Comparison of ENCODE assay signal across 15 mouse cellular contexts in genomic region chr10:81094931-81095678, GRCm38 (mm10). TPM values are rescaled to one million over a fixed set of nuclear protein-coding genes. Genes with fewer than 3 reads are reported as not detected.
A peak's percentile ranks its signal among the peaks of the same experiment; 100 is the strongest.
DNase-seq lines count a peak whose midpoint lies in the region; ATAC-seq lines count a peak whose summit lies in the region.
"Had no signal": no experiment of that assay in that cellular context is flagged by ENCODE, and none has a peak within 500 bp of the region (broad histone marks: within the 10 kb centered on the region; RNA-seq: fewer than 3 reads in every experiment).

No protein-coding gene starts in this region.

- H3K4me3 ChIP-seq in liver, embryonic 11.5 days (ENCODE audit: low read depth, low read length): no peak overlapping the region
- H3K4me3 ChIP-seq in stomach, embryonic 14.5 days (ENCODE audit: low read depth, low read length): no peak overlapping the region
- H3K4me3 ChIP-seq: hindbrain, embryonic 13.5 days; limb, embryonic 15.5 days had no signal

- ATAC-seq in liver, embryonic 11.5 days (replicated peaks; ENCODE audit: low FRiP score): peak; percentile 92
- ATAC-seq in stomach, embryonic 14.5 days (ENCODE audit: insufficient number of reproducible peaks, insufficient read depth, low FRiP score, low read depth): peak; percentile 31; the same call in 1 of the 2 replicates
- ATAC-seq: forebrain, embryonic 16.5 days had no signal

- WGBS in liver, embryonic 11.5 days: 44% methylated on average over 9 of the region's 9 CpGs
- 59% methylated on average over 9 of the region's 9 CpGs for WGBS in stomach, embryonic 14.5 days

- H3K27ac ChIP-seq in liver, embryonic 11.5 days (ENCODE audit: low read depth, low read length): peak overlapping the region; percentile 15
- H3K27ac ChIP-seq in stomach, embryonic 14.5 days (ENCODE audit: low read length): no peak overlapping the region
- H3K27ac ChIP-seq: hindbrain, embryonic 13.5 days; limb, embryonic 15.5 days had no signal

- peak overlapping the region; percentile 21; the same call in 1 of the 2 replicates for H3K4me2 ChIP-seq in liver, embryonic 11.5 days
- H3K4me2 ChIP-seq in stomach, embryonic 14.5 days (replicated peaks; ENCODE audit: low read depth, low read length): no peak overlapping the region
- H3K4me2 ChIP-seq: hindbrain, embryonic 13.5 days; limb, embryonic 15.5 days had no signal

- no peaks in the 10 kb centered on the region for H3K36me3 ChIP-seq in liver, embryonic 11.5 days (ENCODE audit: control insufficient read depth, insufficient read depth, low read length)
- no peaks in the 10 kb centered on the region for H3K36me3 ChIP-seq in stomach, embryonic 14.5 days (ENCODE audit: control insufficient read depth, insufficient read depth, low read length)
- H3K36me3 ChIP-seq: hindbrain, embryonic 13.5 days; limb, embryonic 15.5 days had no signal

- H3K9me3 ChIP-seq in liver, embryonic 11.5 days (ENCODE audit: control insufficient read depth, low read length): 0 out of 2 replicates have a peak, but pooled peaks cover 3% of the 10 kb centered on the region
- no peaks in the 10 kb centered on the region for H3K9me3 ChIP-seq in stomach, embryonic 14.5 days (ENCODE audit: control insufficient read depth, low read depth, low read length)
- H3K9me3 ChIP-seq: hindbrain, embryonic 13.5 days; limb, embryonic 15.5 days had no signal

- H3K9ac ChIP-seq in liver, embryonic 11.5 days (ENCODE audit: low read depth, low read length): no peak overlapping the region
- H3K9ac ChIP-seq in stomach, embryonic 14.5 days (replicated peaks; ENCODE audit: low read depth, low read length): no peak overlapping the region
- H3K9ac ChIP-seq: limb, embryonic 15.5 days had no signal

- peaks cover 2% of the 10 kb centered on the region; the same call in 1 of the 2 replicates for H3K27me3 ChIP-seq in liver, embryonic 11.5 days (replicated peaks; ENCODE audit: control insufficient read depth, insufficient read depth, low read length)
- H3K27me3 ChIP-seq in stomach, embryonic 14.5 days (ENCODE audit: control insufficient read depth, insufficient read depth, low read length): no peaks in the 10 kb centered on the region

- peak; percentile 42 for DNase-seq in ES-CJ7 (ENCODE audit: low read depth, low spot score)
- peak; percentile 21 for DNase-seq in c-Kit-negative CD71-positive TER-119-positive erythroid progenitor cells, embryonic 14.5 days (ENCODE audit: low read depth, low spot score)
- DNase-seq in liver, embryonic 11.5 days (ENCODE audit: low spot score): peak; percentile 60
- no peak for DNase-seq in B cell, adult 2 months
- no peak for DNase-seq in cerebellum, postnatal 25 days
- DNase-seq in embryo, embryonic 10 days (ENCODE audit: low spot score): no peak
- DNase-seq: adrenal gland, postnatal 25 days; cerebellum, adult 11-12 months; kidney, adult 9 months; retina, postnatal 1 day; spleen, adult 18-20 months had no signal

- H3K4me1 ChIP-seq in liver, embryonic 11.5 days (replicated peaks; ENCODE audit: control insufficient read depth, insufficient read depth, low read length): peaks cover 37% of the 10 kb centered on the region
- no peaks in the 10 kb centered on the region for H3K4me1 ChIP-seq in stomach, embryonic 14.5 days (ENCODE audit: control insufficient read depth, insufficient read depth, low read length)
- H3K4me1 ChIP-seq: hindbrain, embryonic 13.5 days had no signal

RNA-seq across cellular contexts. Expression of gene Creb3l3, which starts 3.6 kb away (rescaled TPM):
- polyA plus RNA-seq in liver, embryonic 11.5 days (2014; fragmentation: Nextera tagmentation; extraction: Ambion mirVana): 17.3 and 17.6 TPM in 2 replicates
- polyA plus RNA-seq in stomach, embryonic 14.5 days (2014; fragmentation: Nextera tagmentation; extraction: Ambion mirVana): 0.22 and 0.56 TPM in 2 replicates

RNA-seq across cellular contexts. Expression of gene Map2k2, which starts 10.6 kb away (rescaled TPM):
- polyA plus RNA-seq in liver, embryonic 11.5 days (2014; fragmentation: Nextera tagmentation; extraction: Ambion mirVana): 201 and 207 TPM in 2 replicates
- 164 and 167 TPM in 2 replicates for polyA plus RNA-seq in stomach, embryonic 14.5 days (2014; fragmentation: Nextera tagmentation; extraction: Ambion mirVana)

RNA-seq across cellular contexts. Expression of gene Thop1, which starts 25.3 kb away (rescaled TPM):
- polyA plus RNA-seq in liver, embryonic 11.5 days (2014; fragmentation: Nextera tagmentation; extraction: Ambion mirVana): 80.3 and 84.0 TPM in 2 replicates
- 38.2 and 39.9 TPM in 2 replicates for polyA plus RNA-seq in stomach, embryonic 14.5 days (2014; fragmentation: Nextera tagmentation; extraction: Ambion mirVana)

RNA-seq across cellular contexts. Expression of gene Sgta, which starts 35.1 kb away (rescaled TPM):
- polyA plus RNA-seq in liver, embryonic 11.5 days (2014; fragmentation: Nextera tagmentation; extraction: Ambion mirVana): 147 and 153 TPM in 2 replicates
- 162 and 164 TPM in 2 replicates for polyA plus RNA-seq in stomach, embryonic 14.5 days (2014; fragmentation: Nextera tagmentation; extraction: Ambion mirVana)

RNA-seq across cellular contexts. Expression of gene Zbtb7a, which starts 39.9 kb away (rescaled TPM):
- 31.6 and 34.2 TPM in 2 replicates for polyA plus RNA-seq in liver, embryonic 11.5 days (2014; fragmentation: Nextera tagmentation; extraction: Ambion mirVana)
- 25.5 and 27.4 TPM in 2 replicates for polyA plus RNA-seq in stomach, embryonic 14.5 days (2014; fragmentation: Nextera tagmentation; extraction: Ambion mirVana)

Comparison
In these comparisons a context has a peak if more than half of its experiments do, and no peak if none do; other contexts are left out.
1. DNase-seq: peak in ES-CJ7 (single experiment), c-Kit-negative CD71-positive TER-119-positive erythroid progenitor cells, embryonic 14.5 days (single experiment) and liver, embryonic 11.5 days (single experiment); none in B cell, adult 2 months (0 of 2), cerebellum, postnatal 25 days (0 of 2) and embryo, embryonic 10 days (single experiment).
2. RNA of gene Creb3l3, which starts 3.6 kb away (polyA plus RNA-seq): 17.3 to 17.6 TPM in liver, embryonic 11.5 days; 0.22 to 0.56 TPM in stomach, embryonic 14.5 days; every median in the first group is over 10 times any median in the second.